Mouse (Mus musculus): ENCODE data around the gene Krt14. TPM values are rescaled to one million over a fixed set of nuclear protein-coding genes. Genes with fewer than 3 reads are reported as not detected.

Gene Krt14
- polyA plus RNA-seq, 1 experiment: 1.3 TPM

DNA sequence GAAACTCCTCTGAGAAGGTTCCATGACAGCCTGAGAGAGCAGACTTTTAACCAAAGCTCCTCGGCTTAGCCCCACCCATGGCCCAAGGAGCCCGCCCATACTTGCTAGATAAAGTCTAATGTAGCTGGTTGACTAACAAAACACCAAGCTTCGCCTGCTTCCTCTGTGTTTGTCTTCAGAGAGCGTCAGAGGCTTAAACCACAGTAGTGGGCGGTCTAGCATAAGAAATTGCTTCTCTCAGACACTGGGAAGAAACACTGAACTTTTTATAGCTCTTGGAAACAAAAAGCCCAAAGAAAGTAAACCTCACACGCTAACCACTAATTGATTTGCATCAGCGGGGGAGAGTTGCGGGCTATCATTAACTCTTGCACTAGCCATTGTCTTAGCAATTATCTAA, 14.4 kb upstream of the Krt14 start:
- TF ChIP-seq CTCF (IDR thresholded peaks at IDR 0.05; ENCODE audit: low read depth, low read length) (no peak), POLR2A (IDR thresholded peaks at IDR 0.05; ENCODE audit: insufficient read depth, low read length) (no peak), EP300 (IDR thresholded peaks at IDR 0.05; ENCODE audit: insufficient read depth, low read depth, low read length) (no peak)
- Histone ChIP-seq H3K4me1 (ENCODE audit: control insufficient read depth, insufficient read depth, low read length) (peaks cover 3% of the 10 kb centered on the region), H3K4me3 (ENCODE audit: low read depth, low read length) (no peak overlapping the region), H3K9me3 (replicated peaks; ENCODE audit: control insufficient read depth, insufficient read depth, low read length, poor library complexity, severe bottlenecking) (peaks cover 10% of the 10 kb centered on the region), H3K9ac (ENCODE audit: low read depth, poor library complexity, severe bottlenecking) (no peak overlapping the region), H3K27me3 (ENCODE audit: control insufficient read depth, insufficient read depth, low read length, poor library complexity, severe bottlenecking) (no peaks in the 10 kb centered on the region), H3K27ac (ENCODE audit: insufficient read depth, low read length) (no peak overlapping the region), H3K36me3 (ENCODE audit: control insufficient read depth, insufficient read depth, low read length, poor library complexity, severe bottlenecking) (no peaks in the 10 kb centered on the region)

DNA sequence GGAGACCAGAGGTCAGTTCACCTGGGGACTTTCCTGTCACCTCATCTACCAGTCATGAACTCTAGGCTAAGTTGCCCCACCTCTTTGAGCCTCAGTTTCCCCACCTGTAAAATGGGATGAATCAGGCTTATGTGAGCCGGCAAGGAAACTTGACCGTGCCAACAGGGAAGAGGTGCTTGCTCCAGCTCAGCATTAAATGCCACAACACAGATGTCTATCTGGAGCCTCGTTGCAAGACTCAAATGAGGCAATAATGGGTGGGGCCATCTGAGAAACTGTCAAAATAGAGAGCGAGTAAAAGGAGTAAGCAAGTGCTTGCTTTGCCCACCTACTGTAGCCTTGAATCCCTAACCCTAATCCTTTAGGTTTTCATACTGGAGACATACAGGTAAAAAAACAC, 12.0 kb upstream of the Krt14 start:
- H3K27me3 ChIP-seq (ENCODE audit: control insufficient read depth, insufficient read depth, low read length, poor library complexity, severe bottlenecking): no peaks in the 10 kb centered on the region
- H3K4me3 ChIP-seq (ENCODE audit: low read depth, low read length): no peak overlapping the region
- no peaks in the 10 kb centered on the region for H3K9me3 ChIP-seq (replicated peaks; ENCODE audit: control insufficient read depth, insufficient read depth, low read length, poor library complexity, severe bottlenecking)
- H3K27ac ChIP-seq (ENCODE audit: insufficient read depth, low read length): no peak overlapping the region
- no peak for TF ChIP-seq CTCF (IDR thresholded peaks at IDR 0.05; ENCODE audit: low read depth, low read length)
- TF ChIP-seq EP300 (IDR thresholded peaks at IDR 0.05; ENCODE audit: insufficient read depth, low read depth, low read length): no peak
- no peak for TF ChIP-seq POLR2A (IDR thresholded peaks at IDR 0.05; ENCODE audit: insufficient read depth, low read length)
- H3K36me3 ChIP-seq (ENCODE audit: control insufficient read depth, insufficient read depth, low read length, poor library complexity, severe bottlenecking): no peaks in the 10 kb centered on the region
- peaks cover 3% of the 10 kb centered on the region for H3K4me1 ChIP-seq (ENCODE audit: control insufficient read depth, insufficient read depth, low read length)
- no peak overlapping the region for H3K9ac ChIP-seq (ENCODE audit: low read depth, poor library complexity, severe bottlenecking)

DNA sequence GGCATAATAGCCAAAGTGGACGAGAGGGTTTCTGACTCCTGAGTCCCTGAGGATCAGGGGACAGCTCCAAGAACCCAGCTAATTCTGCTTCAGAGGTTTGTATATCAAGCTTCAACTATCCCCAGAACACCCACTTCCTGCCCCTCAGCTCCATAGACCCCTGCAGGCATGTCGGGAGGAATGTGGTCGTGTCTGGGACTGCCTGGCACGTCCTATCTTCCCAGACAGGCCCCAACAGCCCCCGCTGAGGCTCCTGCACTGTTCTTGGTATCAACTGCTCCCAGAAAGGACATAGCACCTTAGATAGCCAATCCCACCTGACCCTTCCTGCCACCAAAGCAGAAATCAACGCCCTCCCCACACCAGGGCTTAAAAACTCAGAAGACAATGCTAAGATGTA, 1.2 kb upstream of the Krt14 start:
- no peaks in the 10 kb centered on the region for H3K9me3 ChIP-seq (replicated peaks; ENCODE audit: control insufficient read depth, insufficient read depth, low read length, poor library complexity, severe bottlenecking)
- H3K27ac ChIP-seq (ENCODE audit: insufficient read depth, low read length): no peak overlapping the region
- no peaks in the 10 kb centered on the region for H3K4me1 ChIP-seq (ENCODE audit: control insufficient read depth, insufficient read depth, low read length)

DNA sequence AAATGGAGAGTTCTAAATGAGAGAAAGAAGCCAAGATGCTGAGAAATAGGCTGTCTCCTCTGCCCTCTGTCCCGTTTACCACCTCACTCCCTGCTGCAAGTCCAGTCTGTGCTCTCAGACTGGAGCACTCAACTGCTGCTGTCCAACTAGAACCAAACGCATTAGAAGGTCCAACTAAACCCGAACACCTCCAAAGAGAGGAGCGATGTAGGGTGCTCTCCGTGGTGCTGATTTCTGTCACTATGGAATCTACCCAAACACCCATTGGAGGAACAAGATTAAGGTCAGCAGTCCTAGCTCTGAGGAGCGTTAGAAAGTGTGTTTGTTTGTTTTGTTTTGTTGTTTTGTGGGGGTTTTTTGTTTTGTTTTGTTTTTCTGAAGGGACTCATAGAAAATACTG, 3.9 kb downstream of the Krt14 start:
- no peaks in the 10 kb centered on the region for H3K9me3 ChIP-seq (replicated peaks; ENCODE audit: control insufficient read depth, insufficient read depth, low read length, poor library complexity, severe bottlenecking)
- no peak for TF ChIP-seq POLR2A (IDR thresholded peaks at IDR 0.05; ENCODE audit: insufficient read depth, low read length)
- no peak for TF ChIP-seq EP300 (IDR thresholded peaks at IDR 0.05; ENCODE audit: insufficient read depth, low read depth, low read length)
- TF ChIP-seq CTCF (IDR thresholded peaks at IDR 0.05; ENCODE audit: low read depth, low read length): no peak
- H3K27ac ChIP-seq (ENCODE audit: insufficient read depth, low read length): no peak overlapping the region
- no peaks in the 10 kb centered on the region for H3K36me3 ChIP-seq (ENCODE audit: control insufficient read depth, insufficient read depth, low read length, poor library complexity, severe bottlenecking)
- H3K4me1 ChIP-seq (ENCODE audit: control insufficient read depth, insufficient read depth, low read length): peaks cover 5% of the 10 kb centered on the region
- no peak overlapping the region for H3K4me3 ChIP-seq (ENCODE audit: low read depth, low read length)
- H3K27me3 ChIP-seq (ENCODE audit: control insufficient read depth, insufficient read depth, low read length, poor library complexity, severe bottlenecking): no peaks in the 10 kb centered on the region
- H3K9ac ChIP-seq (ENCODE audit: low read depth, poor library complexity, severe bottlenecking): no peak overlapping the region

More for the DNA sequence above, 1.2 kb upstream of the Krt14 start:
- Histone ChIP-seq H3K36me3 (ENCODE audit: control insufficient read depth, insufficient read depth, low read length, poor library complexity, severe bottlenecking) (no peaks in the 10 kb centered on the region), H3K4me3 (ENCODE audit: low read depth, low read length) (no peak overlapping the region), H3K9ac (ENCODE audit: low read depth, poor library complexity, severe bottlenecking) (no peak overlapping the region), H3K27me3 (ENCODE audit: control insufficient read depth, insufficient read depth, low read length, poor library complexity, severe bottlenecking) (no peaks in the 10 kb centered on the region)
- TF ChIP-seq EP300 (IDR thresholded peaks at IDR 0.05; ENCODE audit: insufficient read depth, low read depth, low read length): no peak
- TF ChIP-seq POLR2A (IDR thresholded peaks at IDR 0.05; ENCODE audit: insufficient read depth, low read length): no peak
- TF ChIP-seq CTCF (IDR thresholded peaks at IDR 0.05; ENCODE audit: low read depth, low read length): no peak

DNA sequence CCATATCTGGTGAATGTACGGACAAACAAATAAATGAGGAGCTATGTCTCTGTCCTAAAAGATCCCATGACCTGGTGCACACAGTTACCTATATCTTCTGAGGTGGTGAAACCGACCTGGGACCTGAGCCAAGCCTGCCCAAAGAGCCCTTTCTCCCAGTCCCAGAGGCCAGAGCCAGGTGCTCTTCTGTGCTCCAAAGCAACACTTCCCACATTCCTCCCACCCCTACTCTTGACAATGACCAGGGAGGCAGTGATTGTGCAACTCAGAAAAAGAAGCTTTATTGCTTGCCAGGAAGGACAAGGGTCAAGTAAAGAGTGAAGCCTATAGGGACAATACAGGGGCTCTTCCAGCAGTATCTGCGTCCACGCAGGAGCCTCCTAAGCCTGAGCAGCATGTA, 4.4 kb downstream of the Krt14 start:
- no peak for TF ChIP-seq EP300 (IDR thresholded peaks at IDR 0.05; ENCODE audit: insufficient read depth, low read depth, low read length)
- TF ChIP-seq CTCF (IDR thresholded peaks at IDR 0.05; ENCODE audit: low read depth, low read length): no peak
- no peak for TF ChIP-seq POLR2A (IDR thresholded peaks at IDR 0.05; ENCODE audit: insufficient read depth, low read length)
- no peak overlapping the region for H3K4me3 ChIP-seq (ENCODE audit: low read depth, low read length)

DNA sequence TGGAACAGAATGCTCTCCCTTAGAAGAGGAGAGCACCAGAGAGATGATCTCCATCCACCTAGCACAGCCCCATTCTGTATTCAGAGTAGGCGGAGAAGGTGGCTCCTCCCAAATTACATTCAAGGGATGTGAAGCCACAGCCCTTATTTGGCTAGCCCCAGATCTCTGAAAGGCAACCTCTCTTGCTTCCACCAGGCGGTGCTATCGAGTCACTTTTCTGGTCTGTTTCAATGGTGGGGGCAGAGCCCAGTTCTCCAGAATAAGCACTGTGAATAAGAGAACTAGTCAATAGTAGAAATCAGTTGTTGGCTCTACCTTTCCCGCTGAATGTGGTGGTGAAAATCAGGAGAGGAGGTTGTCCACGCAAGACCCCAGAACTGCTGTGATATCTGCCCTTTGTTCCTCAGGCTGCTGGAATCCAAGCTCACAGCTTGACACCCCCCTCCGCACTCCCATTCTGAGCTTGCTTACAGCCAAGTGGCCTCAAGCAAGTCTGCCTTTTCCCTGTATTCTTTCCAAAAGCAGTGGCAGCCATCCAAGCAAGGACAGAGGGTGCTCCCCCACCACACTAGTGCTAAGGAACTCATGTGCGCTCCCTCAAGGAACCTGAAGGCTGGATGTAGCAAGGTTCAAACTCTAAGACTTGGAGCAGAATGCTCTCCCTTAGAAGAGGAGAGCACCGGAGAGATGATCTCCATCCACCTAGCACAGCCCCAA, 7.1 kb downstream of the Krt14 start:
- no peak for TF ChIP-seq POLR2A (IDR thresholded peaks at IDR 0.05; ENCODE audit: insufficient read depth, low read length)
- peak; percentile 64 for TF ChIP-seq CTCF (IDR thresholded peaks at IDR 0.05; ENCODE audit: low read depth, low read length)
- TF ChIP-seq EP300 (IDR thresholded peaks at IDR 0.05; ENCODE audit: insufficient read depth, low read depth, low read length): no peak

More for the DNA sequence above, 4.4 kb downstream of the Krt14 start:
- Histone ChIP-seq H3K27ac (ENCODE audit: insufficient read depth, low read length) (no peak overlapping the region), H3K4me1 (ENCODE audit: control insufficient read depth, insufficient read depth, low read length) (peaks cover 7% of the 10 kb centered on the region), H3K27me3 (ENCODE audit: control insufficient read depth, insufficient read depth, low read length, poor library complexity, severe bottlenecking) (no peaks in the 10 kb centered on the region), H3K9ac (ENCODE audit: low read depth, poor library complexity, severe bottlenecking) (no peak overlapping the region), H3K9me3 (replicated peaks; ENCODE audit: control insufficient read depth, insufficient read depth, low read length, poor library complexity, severe bottlenecking) (no peaks in the 10 kb centered on the region), H3K36me3 (ENCODE audit: control insufficient read depth, insufficient read depth, low read length, poor library complexity, severe bottlenecking) (no peaks in the 10 kb centered on the region)

More for the DNA sequence above, 7.1 kb downstream of the Krt14 start:
- H3K9me3 ChIP-seq (replicated peaks; ENCODE audit: control insufficient read depth, insufficient read depth, low read length, poor library complexity, severe bottlenecking): no peaks in the 10 kb centered on the region
- H3K27ac ChIP-seq (ENCODE audit: insufficient read depth, low read length): no peak overlapping the region
- no peak overlapping the region for H3K9ac ChIP-seq (ENCODE audit: low read depth, poor library complexity, severe bottlenecking)
- no peaks in the 10 kb centered on the region for H3K27me3 ChIP-seq (ENCODE audit: control insufficient read depth, insufficient read depth, low read length, poor library complexity, severe bottlenecking)
- H3K4me1 ChIP-seq (ENCODE audit: control insufficient read depth, insufficient read depth, low read length): peaks cover 16% of the 10 kb centered on the region
- H3K36me3 ChIP-seq (ENCODE audit: control insufficient read depth, insufficient read depth, low read length, poor library complexity, severe bottlenecking): no peaks in the 10 kb centered on the region
- H3K4me3 ChIP-seq (ENCODE audit: low read depth, low read length): no peak overlapping the region
